In the genomic region with DNA sequence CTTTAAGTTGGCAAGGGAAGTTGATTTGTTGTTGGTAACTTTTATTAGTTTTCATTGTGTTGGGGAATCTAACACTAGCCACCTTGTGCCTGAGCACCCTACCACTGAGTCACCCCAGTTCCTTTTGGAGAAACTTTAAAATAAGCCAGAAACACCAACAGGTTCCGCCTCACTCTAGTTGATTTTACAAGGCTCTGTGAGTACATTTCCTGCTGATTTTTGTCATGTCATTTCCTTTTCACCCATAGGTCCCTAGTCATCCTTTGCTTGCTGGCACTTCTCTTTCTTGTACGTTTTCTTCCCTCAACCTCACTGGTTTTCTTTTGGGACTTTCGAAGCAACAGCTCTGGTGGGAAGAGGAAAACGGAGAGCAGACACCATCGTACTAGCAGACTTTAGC, we compare ENCODE assay signal across 9 mouse cellular contexts. TPM values are rescaled to one million over a fixed set of nuclear protein-coding genes. Genes with fewer than 3 reads are reported as not detected.
DNase-seq lines count a peak whose midpoint lies in the region; ATAC-seq and TF ChIP-seq lines count a peak whose summit lies in the region.
"Had no signal": no experiment of that assay in that cellular context is flagged by ENCODE, and none has a peak within 500 bp of the region (broad histone marks: within the 10 kb centered on the region; RNA-seq: fewer than 3 reads in every experiment).

No protein-coding gene starts in this region.

- H3K27ac ChIP-seq in heart, embryonic 16.5 days (ENCODE audit: low read length) = peak overlapping the region; percentile 89
- H3K27ac ChIP-seq in bone marrow macrophage, adult 2 months (ENCODE audit: insufficient read depth, low read depth, low read length) = peak overlapping the region; percentile 89
- H3K27ac ChIP-seq in hindbrain, postnatal 0 days = no peak overlapping the region
- H3K27ac ChIP-seq in midbrain, embryonic 13.5 days = no peak overlapping the region

- DNase-seq in heart, adult 8-10 months (ENCODE audit: low spot score) = no peak
- no peak for DNase-seq in hindbrain, postnatal 0 days (ENCODE audit: low spot score)
- no peak for DNase-seq in cerebellum, postnatal 14 days
- DNase-seq in adrenal gland, adult 18-20 months (ENCODE audit: low spot score in 2 of 2) = no peak

- ATAC-seq in heart, embryonic 16.5 days (replicated peaks; ENCODE audit: extremely low read depth, insufficient read depth, low FRiP score) = no peak
- ATAC-seq in hindbrain, postnatal 0 days = no peak
- ATAC-seq in midbrain, embryonic 13.5 days = no peak
- ATAC-seq in erythroid progenitor cell, adult 5-6 weeks (replicated peaks; ENCODE audit: low FRiP score, poor library complexity, severe bottlenecking) = no peak
- ATAC-seq: Patski had no signal

- H3K4me3 ChIP-seq in heart, embryonic 16.5 days (ENCODE audit: low read length) = peak overlapping the region; percentile 74
- peak overlapping the region; percentile 88 for H3K4me3 ChIP-seq in bone marrow macrophage, adult 2 months (ENCODE audit: insufficient read depth, low read length)
- H3K4me3 ChIP-seq in hindbrain, postnatal 0 days (ENCODE audit: low read length) = no peak overlapping the region
- H3K4me3 ChIP-seq in midbrain, embryonic 13.5 days (replicated peaks) = peak overlapping the region; percentile 57

- H3K9ac ChIP-seq in heart, embryonic 16.5 days (ENCODE audit: low read length) = peak overlapping the region; percentile 79
- no peak overlapping the region for H3K9ac ChIP-seq in hindbrain, postnatal 0 days (replicated peaks; ENCODE audit: low read length)
- no peak overlapping the region for H3K9ac ChIP-seq in midbrain, embryonic 13.5 days (replicated peaks)

- 0 out of 2 replicates have a peak, but pooled peaks cover 2% of the 10 kb centered on the region for H3K36me3 ChIP-seq in heart, embryonic 16.5 days (ENCODE audit: control insufficient read depth, insufficient read depth)
- H3K36me3 ChIP-seq in hindbrain, postnatal 0 days (ENCODE audit: insufficient read depth, low read length) = no peaks in the 10 kb centered on the region
- H3K36me3 ChIP-seq in midbrain, embryonic 13.5 days = peaks cover 4% of the 10 kb centered on the region; the same call in 1 of the 2 replicates

- H3K4me1 ChIP-seq in heart, embryonic 16.5 days (ENCODE audit: control insufficient read depth, insufficient read depth, low read length) = peaks cover 10% of the 10 kb centered on the region; the same call in 1 of the 2 replicates
- peaks cover 18% of the 10 kb centered on the region for H3K4me1 ChIP-seq in bone marrow macrophage, adult 2 months (ENCODE audit: control insufficient read depth, insufficient read depth, low read length)
- peaks cover 8% of the 10 kb centered on the region; the same call in 1 of the 2 replicates for H3K4me1 ChIP-seq in hindbrain, postnatal 0 days (ENCODE audit: insufficient read depth, low read length)
- peaks cover 31% of the 10 kb centered on the region for H3K4me1 ChIP-seq in midbrain, embryonic 13.5 days (replicated peaks)

- H3K4me2 ChIP-seq in heart, embryonic 16.5 days (ENCODE audit: low read depth, low read length) = peak overlapping the region; percentile 75
- peak overlapping the region; percentile 52 for H3K4me2 ChIP-seq in hindbrain, postnatal 0 days (ENCODE audit: low read depth, low read length)
- H3K4me2 ChIP-seq in midbrain, embryonic 13.5 days (replicated peaks) = peak overlapping the region; percentile 69

- no peaks in the 10 kb centered on the region for H3K9me3 ChIP-seq in heart, embryonic 16.5 days (replicated peaks; ENCODE audit: control insufficient read depth, low read length)
- H3K9me3 ChIP-seq in hindbrain, postnatal 0 days (ENCODE audit: low read length) = no peaks in the 10 kb centered on the region
- no peaks in the 10 kb centered on the region for H3K9me3 ChIP-seq in midbrain, embryonic 13.5 days

- no peak for TF ChIP-seq CTCF in bone marrow macrophage, adult 2 months (IDR thresholded peaks at IDR 0.05; ENCODE audit: low read depth, low read length)
- TF ChIP-seq CTCF in hindbrain, postnatal 0 days (IDR thresholded peaks at IDR 0.05; ENCODE audit: low read depth) = no peak

- no peak for TF ChIP-seq POLR2A in bone marrow macrophage, adult 2 months (IDR thresholded peaks at IDR 0.05; ENCODE audit: borderline replicate concordance, low read depth, low read length)

- H3K27me3 ChIP-seq in heart, embryonic 16.5 days (ENCODE audit: control insufficient read depth, insufficient read depth, low read length) = no peaks in the 10 kb centered on the region
- no peaks in the 10 kb centered on the region for H3K27me3 ChIP-seq in hindbrain, postnatal 0 days (ENCODE audit: insufficient read depth, low read length)
- H3K27me3 ChIP-seq in midbrain, embryonic 13.5 days = no peaks in the 10 kb centered on the region; the same call in 1 of the 2 replicates

- 33% methylated on average over 5 of the region's 5 CpGs for WGBS in heart, embryonic 16.5 days
- WGBS in hindbrain, postnatal 0 days = 59% methylated on average over 5 of the region's 5 CpGs
- WGBS in midbrain, embryonic 13.5 days = 53% methylated on average over 5 of the region's 5 CpGs

RNA-seq across cellular contexts. Expression of a gene that starts 2.5 kb away (rescaled TPM):
- 585 and 699 TPM in 2 replicates for polyA plus RNA-seq in heart, embryonic 16.5 days (2015; fragmentation: Nextera tagmentation; extraction: Ambion mirVana)
- 100 to 1,000 TPM; 423 to 432 (median 428) TPM for total RNA-seq in heart, adult 8-10 months (2022)
- 274 and 285 TPM in 2 replicates for polyA plus RNA-seq in bone marrow macrophage, adult 2 months (2012; ENCODE audit: insufficient read depth, insufficient read length, missing spikeins)
- 246 and 254 TPM in 2 replicates for total RNA-seq in hindbrain, postnatal 0 days (2014; rRNA removed)
- 302 and 312 TPM in 2 replicates for polyA plus RNA-seq in hindbrain, postnatal 0 days (2015; fragmentation: Nextera tagmentation; extraction: Ambion mirVana)
- 263 and 273 TPM in 2 replicates for polyA plus RNA-seq in midbrain, embryonic 13.5 days (2015; fragmentation: Nextera tagmentation; extraction: Ambion mirVana)
- 54.1 and 54.5 TPM in 2 replicates for total RNA-seq in erythroid progenitor cell, adult 5-6 weeks (2015; ENCODE audit: low replicate concordance)
- 28.2 and 28.8 TPM in 2 replicates for total RNA-seq in erythroid progenitor cell, adult 5-6 weeks (2017; ENCODE audit: low replicate concordance)
- 100 to 1,000 TPM; 349 to 508 TPM for total RNA-seq in adrenal gland, adult 18-20 months (2021)

RNA-seq across cellular contexts. Expression of a gene that starts 31.6 kb away (rescaled TPM):
- 17.6 and 23.5 TPM in 2 replicates for polyA plus RNA-seq in heart, embryonic 16.5 days (2015; fragmentation: Nextera tagmentation; extraction: Ambion mirVana)
- 10 to 100 TPM in 2 of 4 experiments, 1 to 10 TPM in 2; 7.0 to 12.5 (median 10.6) TPM for total RNA-seq in heart, adult 8-10 months (2022)
- 3.1 and 3.3 TPM in 2 replicates for polyA plus RNA-seq in bone marrow macrophage, adult 2 months (2012; ENCODE audit: insufficient read depth, insufficient read length, missing spikeins)
- 16.3 and 20.9 TPM in 2 replicates for total RNA-seq in hindbrain, postnatal 0 days (2014; rRNA removed)
- polyA plus RNA-seq in hindbrain, postnatal 0 days (2015; fragmentation: Nextera tagmentation; extraction: Ambion mirVana) = 24.1 and 24.4 TPM in 2 replicates
- 12.1 and 14.3 TPM in 2 replicates for polyA plus RNA-seq in midbrain, embryonic 13.5 days (2015; fragmentation: Nextera tagmentation; extraction: Ambion mirVana)
- total RNA-seq in erythroid progenitor cell, adult 5-6 weeks (2015; ENCODE audit: low replicate concordance) = 1.3 and 8.3 TPM in 2 replicates
- 1.8 and 6.3 TPM in 2 replicates for total RNA-seq in erythroid progenitor cell, adult 5-6 weeks (2017; ENCODE audit: low replicate concordance)
- 10 to 100 TPM; 19.0 to 23.3 TPM for total RNA-seq in adrenal gland, adult 18-20 months (2021)

RNA-seq across cellular contexts. Expression of a gene that starts 46.4 kb away (rescaled TPM):
- 0.42 and 0.84 TPM in 2 replicates for polyA plus RNA-seq in heart, embryonic 16.5 days (2015; fragmentation: Nextera tagmentation; extraction: Ambion mirVana)
- 1 to 10 TPM; 1.1 to 2.2 (median 1.1) TPM for total RNA-seq in heart, adult 8-10 months (2022)
- polyA plus RNA-seq in bone marrow macrophage, adult 2 months (2012; ENCODE audit: insufficient read depth, insufficient read length, missing spikeins) = 151 and 181 TPM in 2 replicates
- total RNA-seq in hindbrain, postnatal 0 days (2014; rRNA removed) = 0.22 and 0.78 TPM in 2 replicates
- polyA plus RNA-seq in hindbrain, postnatal 0 days (2015; fragmentation: Nextera tagmentation; extraction: Ambion mirVana) = 0.38 and 0.50 TPM in 2 replicates
- 0.17 and 0.21 TPM in 2 replicates for polyA plus RNA-seq in midbrain, embryonic 13.5 days (2015; fragmentation: Nextera tagmentation; extraction: Ambion mirVana)
- total RNA-seq in erythroid progenitor cell, adult 5-6 weeks (2015; ENCODE audit: low replicate concordance) = 1.3 and 11.5 TPM in 2 replicates
- total RNA-seq in erythroid progenitor cell, adult 5-6 weeks (2017; ENCODE audit: low replicate concordance) = 3.0 and 4.0 TPM in 2 replicates
- 1 to 10 TPM; 2.1 to 4.3 TPM for total RNA-seq in adrenal gland, adult 18-20 months (2021)
- polyA plus RNA-seq: Patski had no signal

Comparison
In these comparisons a context has a peak if more than half of its experiments do, and no peak if none do; other contexts are left out.
1. H3K27ac ChIP-seq: peak in heart, embryonic 16.5 days (single experiment) and bone marrow macrophage, adult 2 months (single experiment); none in hindbrain, postnatal 0 days (single experiment) and midbrain, embryonic 13.5 days (single experiment).
2. Peak in every context shown above with its lines, with median percentiles within 50 percentile points of each other: H3K4me2 ChIP-seq.